Mouse (Mus musculus) adrenal gland, postnatal 4 days (tissue): ENCODE results near the gene Mob4. TPM values are rescaled to one million over a fixed set of nuclear protein-coding genes. Genes with fewer than 3 reads are reported as not detected.
A peak's percentile ranks its signal among the peaks of the same experiment; 100 is the strongest.
"Not testable (repeated sequence)": the region's sequence is repeated elsewhere in the genome, so short reads cannot be mapped to it uniquely, and the experiment has no call there.

Source experiments
- DNase-seq, 2 experiments: peaks; one replicate each; pipeline ENCODE4 v3.0.0; 2021 to 2022; ENCODE audit warnings: low spot score in 2 of 2, mixed read lengths in 2 of 2
- long read RNA-seq, 2 experiments: library from polyadenylated mRNA; stranded (forward); transcript quantifications; one replicate each; pipeline ENCODE4 v2.0.0; 2021
- total RNA-seq, 2 experiments: library from RNA; stranded (reverse); gene quantifications; 2 replicates each; pipeline ENCODE4 v1.2.3; 2021

Gene Mob4
- total RNA-seq, result 100 to 1,000 TPM; 175 to 181 TPM
- long read RNA-seq, experiment 1, transcript Mob4-205 (8 exons, 2,840 nt), result major isoform, 123 of 145 reads
- long read RNA-seq, experiment 1, partial matches to known transcripts, result 3 of 145 reads
- long read RNA-seq, experiment 1, other reads (novel, unspliced or antisense), result 14 of 145 reads
- long read RNA-seq, experiment 2, transcript Mob4-205 (8 exons, 2,840 nt), result major isoform, 222 of 263 reads
- long read RNA-seq, experiment 2, transcript Mob4-206 (8 exons, 901 nt), result minor isoform, 7 of 263 reads
- long read RNA-seq, experiment 2, partial matches to known transcripts, result 3 of 263 reads
- long read RNA-seq, experiment 2, other reads (novel, unspliced or antisense), result 25 of 263 reads

DNA sequence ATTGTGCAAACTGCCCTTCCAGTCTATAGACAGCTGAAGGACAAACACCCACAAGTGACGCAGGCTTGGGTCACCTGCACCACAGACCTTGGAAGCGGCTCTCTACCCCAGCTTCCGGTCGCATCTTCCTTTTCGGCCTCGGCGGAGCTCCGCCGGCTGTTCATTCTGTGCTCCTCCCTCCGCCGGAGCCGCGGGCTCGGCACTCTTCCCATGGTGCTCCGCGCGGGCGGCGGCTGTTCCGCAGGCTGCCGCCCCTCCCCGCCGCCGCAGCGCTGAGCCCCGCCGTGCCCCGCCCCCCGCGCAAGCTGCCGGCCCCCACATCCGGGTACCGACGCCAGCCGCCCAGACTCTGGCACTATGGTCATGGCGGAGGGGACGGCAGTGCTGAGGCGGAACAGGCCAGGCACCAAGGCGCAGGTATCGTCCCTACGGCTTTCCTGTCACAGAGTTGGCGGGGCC lies at the start of gene Mob4:
TSS of gene Mob4 (plus strand) at position 289 of the 459 bp plus-strand sequence.
- DNase-seq, result peak; percentile 91

DNA sequence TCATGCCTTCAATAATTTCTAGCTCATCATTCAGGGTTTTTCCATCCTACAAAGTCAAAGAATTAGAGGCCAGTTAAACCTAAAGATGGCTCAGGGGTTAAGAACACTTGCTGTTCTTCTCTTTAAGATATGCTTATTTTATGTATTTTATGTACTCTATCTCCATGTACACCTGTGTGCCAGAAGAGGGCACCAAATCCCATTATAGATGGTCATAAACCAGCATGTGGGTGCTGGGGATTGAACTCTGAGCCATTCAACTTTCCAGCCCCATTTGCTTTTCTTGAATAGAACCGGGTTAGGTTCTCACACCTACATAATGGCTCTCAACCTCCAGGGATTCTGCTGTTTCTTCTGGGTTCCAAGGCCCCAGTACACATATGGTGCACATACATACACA lies 48.9 kb upstream of the Mob4 start:
- DNase-seq, result no peak

DNA sequence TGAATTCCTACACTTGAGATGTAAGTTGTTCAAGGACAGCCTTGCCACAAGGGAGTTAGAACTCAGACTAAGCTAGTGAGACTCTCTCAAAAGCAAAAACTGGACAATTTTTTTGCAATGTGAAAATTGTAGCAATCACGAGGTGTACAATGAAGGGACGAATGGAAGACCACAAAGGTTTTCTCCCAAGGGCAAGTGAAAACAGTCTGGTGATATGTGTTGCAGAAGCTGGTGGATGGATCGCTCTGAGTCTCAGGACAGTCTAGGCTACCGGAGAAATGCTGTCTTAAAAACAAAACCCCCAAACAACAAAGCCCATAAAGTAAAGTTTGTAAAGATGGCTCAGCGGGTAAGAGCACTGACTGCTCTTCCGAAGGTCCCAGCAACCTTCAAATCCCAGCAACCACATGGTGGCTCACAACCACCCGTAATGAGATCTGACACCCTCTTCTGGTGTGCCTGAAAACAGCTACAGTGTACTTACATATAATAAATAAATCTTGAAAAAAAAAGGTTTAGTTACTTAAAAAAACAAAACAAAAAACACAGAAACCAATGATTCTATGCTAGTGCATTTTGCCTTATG lies 45.2 kb upstream of the Mob4 start:
- no peak for DNase-seq

DNA sequence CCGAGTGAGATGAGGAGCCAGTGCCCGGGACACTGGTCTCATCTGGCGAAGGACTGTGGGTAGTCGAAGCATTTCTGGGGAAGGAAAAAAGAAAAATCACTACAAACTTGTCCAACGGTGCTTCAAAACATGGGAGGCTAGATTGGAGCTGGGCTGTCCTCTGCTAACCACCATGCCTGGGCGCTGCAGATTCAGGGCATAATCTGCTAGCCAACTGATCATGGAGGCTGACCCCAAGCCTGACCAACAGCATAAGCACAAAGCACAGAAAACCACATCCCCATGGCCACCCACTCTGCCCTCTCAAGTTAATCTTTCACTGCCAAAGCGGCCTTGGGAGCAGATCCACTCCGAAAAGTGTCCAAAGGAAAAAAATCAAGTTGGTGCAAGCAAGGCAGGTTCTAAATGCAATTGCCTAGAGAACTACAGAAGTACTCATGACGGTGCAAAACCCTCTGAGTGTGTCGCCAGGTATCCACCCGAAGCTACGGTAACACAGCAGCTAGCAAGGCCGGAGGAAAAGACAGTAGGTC lies 44.1 kb upstream of the Mob4 start:
- DNase-seq, result no peak

DNA sequence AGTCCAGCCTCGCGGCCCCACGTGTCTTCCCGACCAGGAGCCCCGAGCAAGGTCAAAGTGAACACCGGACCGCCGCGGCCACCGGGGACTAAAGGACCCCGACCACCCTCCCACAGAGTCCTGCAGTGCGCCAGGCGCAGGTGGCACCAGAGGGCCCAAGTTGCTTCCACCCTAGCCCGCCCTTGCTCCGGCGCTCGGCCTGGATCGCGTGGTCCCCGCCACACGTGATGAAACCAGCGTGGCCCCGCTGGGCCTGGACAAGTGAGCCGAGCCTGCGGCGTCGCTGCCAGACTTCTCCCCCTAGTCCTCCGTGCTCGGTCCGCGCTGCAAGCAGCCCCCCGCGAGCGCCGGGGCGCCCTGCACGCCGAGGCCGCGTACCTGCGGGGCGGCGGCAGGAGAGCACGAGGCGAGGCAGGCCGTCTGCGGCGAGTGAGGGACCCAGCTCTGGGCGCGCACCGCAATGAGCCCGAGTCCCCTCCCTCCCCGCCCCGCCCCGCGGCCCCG lies 43.6 kb upstream of the Mob4 start:
- DNase-seq, result peak in 1 of 2 experiments; percentile 38

DNA sequence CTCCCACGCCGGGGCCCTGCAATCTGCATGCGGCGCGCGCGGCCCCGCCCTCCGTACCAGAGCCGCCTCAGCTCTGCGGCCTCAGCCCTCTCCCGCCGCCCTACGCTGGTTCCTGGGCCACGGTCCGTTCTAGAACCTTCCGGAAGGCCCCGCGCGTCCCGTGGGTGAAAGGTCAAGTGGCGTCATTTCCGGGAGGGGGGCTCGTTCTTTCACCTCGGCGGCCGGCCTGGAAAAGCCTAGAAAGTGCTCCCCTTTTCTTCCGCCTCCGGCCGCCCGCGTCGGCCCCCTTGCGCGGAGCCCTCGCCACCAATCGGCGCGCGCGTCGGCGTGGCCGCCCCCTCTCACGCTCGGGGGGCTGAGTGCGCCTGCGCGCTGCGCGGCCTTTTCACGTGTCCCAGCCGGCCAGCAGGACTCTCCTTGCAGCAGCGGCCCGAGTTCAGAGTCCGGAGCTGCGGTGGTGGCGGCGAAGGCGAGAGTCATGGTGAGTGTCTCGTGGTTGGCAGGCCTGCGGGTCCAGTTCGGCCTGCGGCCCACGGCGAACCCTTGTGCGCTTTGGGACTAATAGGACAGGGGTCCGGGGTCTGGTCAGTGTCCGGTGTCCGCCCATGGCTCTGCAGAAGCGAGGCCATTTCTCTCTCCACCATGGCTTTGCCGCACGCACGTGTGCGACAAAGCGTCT lies 43.0 kb upstream of the Mob4 start, which contains the start of the genes Hspe1 and Hspd1:
TSS of gene Hspe1 (plus strand) at position 201 of the 679 bp plus-strand sequence.
TSS of gene Hspd1 (minus strand) at position 312 of the 679 bp plus-strand sequence.
- peak; percentile 97 to 98 for DNase-seq

DNA sequence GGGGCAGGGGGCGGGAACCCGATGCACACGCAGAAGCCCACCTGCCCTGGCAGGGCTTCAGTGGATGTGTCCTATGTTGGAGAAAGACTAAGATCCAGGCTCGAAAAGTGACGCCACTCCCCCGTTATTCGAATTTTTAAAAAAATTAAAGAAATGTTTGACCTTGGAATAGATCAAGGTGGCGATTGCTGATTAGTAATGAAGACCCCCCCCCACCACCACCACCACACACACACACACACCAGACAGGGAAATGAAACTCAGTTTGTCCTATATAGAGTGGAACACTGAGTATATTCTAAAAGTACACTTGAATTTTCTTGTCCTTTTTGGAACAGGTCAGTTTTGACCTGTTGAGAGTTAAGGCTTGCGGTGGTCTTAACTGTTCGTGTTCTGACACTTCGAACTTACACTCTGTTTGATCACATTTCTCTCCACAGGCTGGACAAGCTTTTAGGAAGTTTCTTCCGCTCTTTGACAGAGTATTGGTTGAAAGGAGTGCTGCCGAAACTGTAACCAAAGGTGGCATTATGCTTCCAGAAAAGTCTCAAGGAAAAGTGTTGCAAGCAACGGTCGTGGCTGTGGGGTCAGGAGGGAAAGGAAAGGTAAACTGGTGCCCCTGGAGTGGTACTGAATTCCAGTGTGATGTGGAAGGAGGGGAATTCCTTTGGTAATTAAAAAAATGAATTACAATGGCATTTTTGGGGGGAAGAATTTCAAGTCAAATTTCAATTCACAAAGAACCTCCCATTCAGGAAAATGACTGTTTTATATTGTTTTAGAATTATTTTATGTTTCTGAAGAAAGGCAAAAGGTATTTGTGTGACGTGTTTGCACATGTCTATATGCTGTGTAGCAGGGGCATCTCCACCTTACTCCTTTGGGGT lies 42.2 kb upstream of the Mob4 start:
- DNase-seq, result no peak

DNA sequence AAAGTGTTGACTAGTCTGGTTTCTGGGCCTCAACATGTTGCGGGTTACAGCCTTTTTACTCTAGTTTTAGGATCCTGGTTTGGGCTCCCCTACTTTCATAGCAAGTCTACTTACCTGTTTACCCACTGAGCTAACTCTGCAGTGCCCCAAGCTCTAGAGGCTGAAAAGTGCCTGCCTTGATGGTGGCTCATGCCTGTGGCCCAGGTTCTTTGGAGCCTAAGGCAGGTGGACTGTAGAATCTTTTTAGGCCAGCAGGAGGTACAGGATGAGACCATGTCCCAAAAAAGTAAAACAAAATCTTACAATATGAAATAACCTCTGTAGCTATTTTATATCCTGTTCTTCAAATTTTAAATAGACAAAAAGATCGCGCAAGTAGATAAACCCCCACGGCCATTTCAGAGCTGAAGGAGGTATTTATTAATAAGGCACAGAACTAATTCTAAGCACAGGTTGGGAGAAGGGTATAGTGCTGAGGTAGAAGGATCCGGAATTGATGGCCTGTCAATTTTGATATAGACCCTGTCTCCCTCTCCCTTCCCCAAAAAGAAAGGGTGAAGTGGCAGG lies 41.5 kb upstream of the Mob4 start:
- no peak for DNase-seq

DNA sequence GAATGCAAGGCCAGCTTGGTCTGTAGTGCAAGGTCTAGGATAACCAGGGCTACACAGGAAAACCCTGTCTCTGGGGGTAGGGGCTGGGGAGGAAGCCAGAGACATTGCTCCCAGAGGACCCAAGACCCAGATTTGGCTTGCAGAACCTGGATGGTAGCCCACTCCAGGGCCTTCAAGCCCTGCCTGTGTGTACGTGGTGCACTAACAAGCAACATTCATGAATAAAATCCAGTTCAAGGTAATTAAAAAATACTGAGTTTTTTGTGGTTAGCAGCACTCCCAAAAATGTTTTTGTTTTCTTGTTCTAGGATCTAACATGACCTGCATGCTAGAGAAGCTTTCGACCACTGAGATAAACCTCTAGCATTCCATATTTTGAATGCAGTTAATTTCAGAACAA lies 39.0 kb upstream of the Mob4 start:
- no peak for DNase-seq

DNA sequence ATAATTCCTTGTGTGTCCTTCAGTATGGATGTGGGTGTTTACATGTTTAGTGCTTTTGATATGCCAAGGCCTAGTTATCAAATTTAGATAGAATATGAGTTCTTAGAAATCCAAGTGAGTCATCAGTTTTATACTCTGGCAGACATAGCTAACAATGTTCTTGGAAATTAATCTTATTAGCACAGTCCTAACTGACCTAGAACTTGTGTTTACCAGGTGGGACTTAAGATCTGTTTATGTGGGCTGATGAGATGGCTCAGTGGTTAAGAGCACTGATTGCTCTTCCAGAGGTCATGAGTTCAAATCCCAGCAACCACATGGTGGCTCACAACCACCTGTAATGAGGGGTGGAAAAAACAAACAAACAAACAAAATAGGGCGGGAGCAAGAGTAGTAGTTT lies 38.6 kb upstream of the Mob4 start:
- DNase-seq, result no peak

DNA sequence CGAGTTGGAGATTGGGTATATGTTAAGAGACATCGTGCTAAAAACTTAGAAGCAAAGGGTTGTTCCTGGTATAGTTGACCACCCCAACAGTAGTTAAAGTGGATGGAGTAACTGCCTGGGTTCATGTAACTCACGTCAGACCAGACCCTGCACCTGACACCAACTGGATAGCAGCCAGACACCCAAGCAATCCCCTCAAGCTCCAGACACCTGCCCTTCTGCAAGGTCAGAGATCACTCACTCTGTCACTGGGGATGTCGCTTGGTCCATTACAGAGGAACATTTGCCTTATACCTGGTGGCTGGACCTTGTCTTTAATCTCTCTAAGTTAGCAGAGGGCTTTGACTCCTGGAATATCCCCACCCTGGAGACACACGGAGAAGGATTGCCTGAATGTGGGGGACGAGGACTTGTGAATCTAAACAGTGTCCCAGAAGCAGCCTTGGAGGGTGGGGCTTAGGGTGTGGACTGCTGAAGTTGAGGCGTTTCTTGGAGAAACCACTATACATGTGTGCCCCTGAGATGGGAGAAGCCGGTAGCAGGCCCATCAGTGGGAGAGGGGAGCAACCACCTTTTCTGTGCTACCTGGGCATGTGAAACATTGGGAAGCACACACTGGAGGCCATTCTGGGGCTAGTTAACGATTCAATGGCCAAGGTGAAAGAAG lies 24.0 kb upstream of the Mob4 start:
- no peak for DNase-seq

DNA sequence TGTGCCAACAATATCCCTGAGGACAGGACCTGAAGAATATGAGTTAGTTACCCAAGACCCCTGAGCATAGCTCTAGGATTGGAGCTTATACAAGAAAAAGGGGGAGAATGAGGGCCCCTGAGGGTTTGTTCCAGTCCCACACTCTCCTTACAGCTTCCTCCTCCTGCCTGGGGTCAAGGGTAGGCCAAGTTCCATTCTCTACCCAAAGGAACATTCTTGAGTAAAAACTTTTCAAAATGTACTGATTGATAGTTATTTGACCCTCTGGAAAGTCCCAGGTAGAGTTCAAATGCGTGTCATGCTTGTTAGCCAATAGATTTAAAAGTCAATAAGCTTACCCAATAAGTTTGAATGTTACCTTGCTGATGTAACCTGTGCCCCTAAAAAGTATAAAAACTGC lies 23.4 kb upstream of the Mob4 start:
- no peak for DNase-seq

DNA sequence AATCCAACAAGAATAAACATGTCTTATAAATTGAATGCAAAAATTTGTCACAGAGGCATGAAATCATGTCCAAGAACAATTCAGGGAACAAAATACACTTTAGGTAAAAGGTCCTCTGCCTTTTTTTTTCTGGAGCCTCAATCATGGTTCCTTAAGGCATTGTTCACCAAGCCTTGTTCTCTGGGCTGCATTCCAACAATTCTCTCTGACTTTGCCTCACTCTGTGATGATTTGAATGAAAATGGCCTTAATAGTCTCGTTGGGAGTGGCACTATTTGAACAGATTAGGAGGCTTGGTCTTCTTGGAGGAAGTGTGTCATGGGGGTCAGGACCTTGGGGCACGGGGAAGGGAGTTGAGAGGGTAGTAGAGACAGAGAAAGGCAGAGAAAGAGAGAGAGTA lies 22.6 kb upstream of the Mob4 start:
- DNase-seq, result no peak

DNA sequence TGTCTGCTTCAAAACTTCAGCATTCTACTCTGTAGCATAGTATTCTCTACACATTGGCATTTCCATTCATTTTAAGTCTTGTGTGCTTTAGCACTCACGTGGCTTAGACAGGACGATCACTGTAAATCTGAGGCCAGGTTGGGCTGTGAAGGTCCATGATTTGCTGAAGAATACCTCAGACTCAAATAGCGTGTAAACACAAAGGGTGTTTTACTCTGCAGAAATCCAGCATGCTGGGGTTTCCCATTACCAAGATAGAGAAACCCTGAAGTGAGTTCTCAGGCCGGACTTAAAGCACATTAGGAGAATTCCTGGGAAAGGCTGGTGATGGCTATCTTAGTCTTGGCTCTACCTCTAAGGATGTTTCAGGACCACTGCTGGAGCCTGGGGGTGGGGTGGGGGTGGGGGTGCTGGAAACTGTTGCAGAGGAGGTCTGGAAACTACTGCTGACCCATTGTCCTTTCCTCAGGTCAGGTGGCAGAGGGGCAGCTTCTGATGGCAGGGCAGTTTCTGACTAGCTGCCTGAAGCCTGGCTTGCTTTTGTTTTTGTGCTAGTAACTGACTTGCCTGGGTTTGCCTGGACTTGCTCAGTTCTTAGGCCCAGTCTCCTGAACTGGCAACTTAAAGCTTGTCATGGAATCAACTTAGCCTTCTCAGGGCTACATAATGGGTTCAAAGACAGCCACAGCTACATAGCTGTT lies 21.8 kb upstream of the Mob4 start:
- DNase-seq, result no peak

DNA sequence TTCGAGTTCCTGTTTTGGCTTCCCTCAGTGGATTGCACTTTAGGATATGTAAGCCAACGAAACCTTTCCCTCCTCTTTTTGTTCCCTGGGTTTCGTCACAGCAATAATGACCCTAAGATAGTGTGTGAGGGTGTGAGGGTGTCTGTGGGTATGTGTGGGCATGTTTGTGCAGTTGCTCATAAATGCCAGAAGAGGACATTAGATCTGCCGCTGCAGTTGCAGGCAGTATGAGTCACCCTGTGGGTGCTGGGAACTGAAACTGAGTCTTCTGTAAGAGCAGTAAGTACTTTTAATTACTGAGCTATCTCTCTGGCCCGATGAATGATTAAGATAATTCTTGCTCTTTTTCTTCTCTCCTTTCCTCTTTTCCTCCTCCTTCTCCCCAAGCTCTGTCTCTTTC lies 8.0 kb upstream of the Mob4 start:
- DNase-seq, result no peak

DNA sequence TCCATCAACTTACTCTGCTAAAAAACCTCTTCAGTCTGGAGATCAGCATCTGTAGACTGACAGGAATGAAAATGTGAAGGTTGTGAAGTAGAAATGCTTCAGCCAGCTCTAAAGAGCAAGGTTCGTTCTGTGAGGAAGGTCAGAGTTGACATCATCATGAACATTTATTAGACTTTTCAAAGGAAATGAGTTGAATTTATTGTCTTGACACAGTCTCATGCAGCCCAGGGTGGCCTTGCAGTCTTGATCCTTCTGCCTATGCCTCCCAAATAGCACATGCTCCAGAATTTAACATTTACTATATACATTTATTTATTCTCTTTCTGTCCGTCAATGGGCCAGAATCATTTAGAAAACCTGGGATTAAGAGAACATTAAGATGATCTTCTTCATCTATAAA lies 7.5 kb upstream of the Mob4 start:
- no peak for DNase-seq

DNA sequence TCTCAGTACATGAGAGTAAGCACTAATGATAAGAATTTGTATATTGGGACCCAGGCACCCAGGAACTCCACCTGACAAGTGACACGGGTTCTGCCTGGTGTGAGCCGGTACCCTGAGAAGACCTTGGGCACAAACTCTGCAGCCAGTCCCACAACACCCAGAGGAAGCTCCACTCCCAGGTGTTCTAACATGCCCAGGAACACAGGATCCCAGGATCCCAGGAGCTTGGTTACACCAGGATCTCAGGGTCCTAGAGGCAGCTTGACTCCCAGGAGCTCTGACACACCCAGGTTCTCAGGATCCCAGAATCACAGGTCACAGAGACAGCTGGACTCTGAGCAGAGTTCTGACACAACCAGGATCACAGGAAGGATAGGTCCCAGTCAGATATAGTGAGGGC lies 6.9 kb upstream of the Mob4 start:
- DNase-seq, result not testable (repeated sequence)

DNA sequence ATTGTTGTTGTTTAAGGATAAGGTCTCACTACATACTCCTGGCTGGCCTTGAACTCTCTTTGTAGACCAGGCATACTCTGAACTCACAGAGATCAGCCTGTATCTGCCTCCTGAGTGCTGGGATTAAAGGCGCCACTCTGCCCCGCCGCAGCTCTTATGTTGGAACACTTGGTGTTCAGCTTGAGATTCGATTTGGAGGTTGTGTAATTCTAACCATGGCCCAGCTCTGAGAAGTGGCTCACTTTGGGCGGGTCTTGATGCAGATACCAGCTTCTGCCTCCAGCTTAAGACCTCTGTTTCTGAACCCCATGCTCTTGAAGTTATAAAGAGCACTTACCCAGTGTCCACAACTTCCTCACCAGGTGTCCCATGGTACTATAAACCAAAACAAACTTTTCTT lies 1.3 kb upstream of the Mob4 start:
- no peak for DNase-seq
